Mouse (Mus musculus) myocyte (in vitro differentiated cells): ENCODE measurements around the gene Cysrt1.
"Not testable (repeated sequence)": the region's sequence is repeated elsewhere in the genome, so short reads cannot be mapped to it uniquely, and the experiment has no call there.

Experiments
- CEBPB ChIP-seq: IDR thresholded peaks from 2 replicates; pipeline ENCODE4 v1.6.1; 2011; ENCODE audit warnings: mild to moderate bottlenecking, moderate library complexity; ENCODE audit not compliant: poor library complexity, insufficient read depth, severe bottlenecking
- MAX ChIP-seq: IDR thresholded peaks from one replicate; pipeline ENCODE4 v1.6.1; 2011; ENCODE audit warnings: low read depth, mild to moderate bottlenecking, control low read depth
- MYOD1 ChIP-seq, 3 experiments: IDR thresholded peaks; one replicate each; pipeline ENCODE4 v1.6.1; 2011; ENCODE audit warnings: control low read depth in 2 of 3, low read depth in 2 of 3, mild to moderate bottlenecking in 2 of 3, moderate library complexity in 1 of 3; ENCODE audit not compliant: insufficient read length in 2 of 3, control insufficient read depth in 1 of 3
- MYOG ChIP-seq, 3 experiments: IDR thresholded peaks; one replicate each; pipeline ENCODE4 v1.6.1; 2011; ENCODE audit warnings: control low read depth in 2 of 3, low read depth in 2 of 3, mild to moderate bottlenecking in 2 of 3; ENCODE audit not compliant: insufficient read length in 2 of 3, control insufficient read depth in 1 of 3, insufficient read depth in 1 of 3
- POLR2A ChIP-seq: IDR thresholded peaks from one replicate; pipeline ENCODE4 v1.6.1; 2011; ENCODE audit warnings: low read depth, mild to moderate bottlenecking, control low read depth, moderate library complexity; ENCODE audit not compliant: insufficient read length
- POLR2AphosphoS2 ChIP-seq: IDR thresholded peaks from one replicate; pipeline ENCODE4 v1.6.1; 2011; ENCODE audit warnings: low read depth, control low read depth; ENCODE audit not compliant: insufficient read length
- REST ChIP-seq: IDR thresholded peaks from one replicate; pipeline ENCODE4 v1.6.1; 2011; ENCODE audit warnings: mild to moderate bottlenecking, control low read depth, moderate library complexity; ENCODE audit not compliant: insufficient read depth, insufficient read length
- SRF ChIP-seq: IDR thresholded peaks from one replicate; pipeline ENCODE4 v1.6.1; 2011; ENCODE audit warnings: low read depth; ENCODE audit not compliant: control insufficient read depth, insufficient read length
- TCF12 ChIP-seq: IDR thresholded peaks from one replicate; pipeline ENCODE4 v1.6.1; 2011; ENCODE audit warnings: mild to moderate bottlenecking, control low read depth; ENCODE audit not compliant: poor library complexity, insufficient read depth, severe bottlenecking

DNA sequence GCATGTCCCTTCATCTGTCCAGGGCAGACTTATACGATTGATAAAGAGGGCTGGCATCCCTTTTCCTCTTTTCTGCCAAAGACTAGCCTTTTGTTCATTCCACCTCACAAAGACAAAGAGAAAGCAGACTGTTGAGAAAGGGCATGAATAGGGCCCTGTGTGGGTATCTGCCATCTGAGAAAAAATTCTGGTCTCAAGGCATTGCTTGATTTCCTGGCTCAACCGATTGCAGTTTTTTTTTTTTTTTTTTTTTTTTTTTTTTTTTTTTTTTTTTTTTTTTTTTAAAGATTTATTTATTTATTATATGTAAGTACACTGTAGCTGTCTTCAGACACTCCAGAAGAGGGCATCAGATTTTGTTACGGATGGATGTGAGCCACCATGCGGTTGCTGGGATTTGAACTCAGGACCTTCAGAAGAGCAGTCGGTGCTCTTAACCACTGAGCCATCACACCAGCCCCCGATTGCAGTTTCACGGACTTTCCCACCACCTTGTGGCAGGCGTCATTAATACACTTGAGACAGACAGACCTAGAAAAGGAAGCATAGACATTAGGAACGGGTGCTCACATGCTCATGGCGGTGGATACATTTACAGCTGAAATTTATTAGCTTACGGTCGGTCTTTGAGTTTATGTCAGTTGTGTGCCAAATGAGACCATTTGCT, 14.3 kb upstream of the Cysrt1 start:
- not testable (repeated sequence) for TF ChIP-seq POLR2A; MAX; TCF12; CEBPB; SRF; MYOD1 (IDR thresholded peaks at IDR 0.05; ENCODE audit: control insufficient read depth in 1 of 3, insufficient read length in 2 of 3, low read depth in 2 of 3); POLR2AphosphoS2; MYOG (IDR thresholded peaks at IDR 0.05; ENCODE audit: control insufficient read depth in 1 of 3, insufficient read depth in 1 of 3, insufficient read length in 2 of 3, low read depth in 2 of 3); REST
